Mouse (Mus musculus) gastrocnemius, postnatal 14 days (tissue): Measurements from ENCODE around the gene 2210010C04Rik. TPM values are rescaled to one million over a fixed set of nuclear protein-coding genes. Genes with fewer than 3 reads are reported as not detected.
"Not testable (repeated sequence)": the region's sequence is repeated elsewhere in the genome, so short reads cannot be mapped to it uniquely, and the experiment has no call there.

Experiments used
- DNase-seq: peaks from one replicate; pipeline ENCODE4 v3.0.0; 2021; ENCODE audit warnings: mixed read lengths
- intact Hi-C: fragments of 180-260 bp; cut with DNase I; formaldehyde crosslinking; loops from one replicate; pipeline ENCODE4 v1.15.1; 2025; ENCODE audit warnings: low total_unique reads
- total RNA-seq, 2 experiments: library from RNA; stranded (reverse); gene quantifications; 2 replicates each; pipeline ENCODE4 v1.2.3; 2021

2210010C04Rik gene
- total RNA-seq, 2 experiments from 2014 or later, result not detected

GRCm38 (mm10) chr6:41025873-41026650, 9.2 kb downstream of the 2210010C04Rik start:
- intact Hi-C loops, result no loop called here
- DNase-seq, result no peak

GRCm38 (mm10) chr6:41019140-41019539, 16.2 kb downstream of the 2210010C04Rik start:
- no peak for DNase-seq
- intact Hi-C loops, result no loop called here

GRCm38 (mm10) chr6:41018629-41019028, 16.7 kb downstream of the 2210010C04Rik start:
- intact Hi-C loops, result no loop called here
- no peak for DNase-seq

GRCm38 (mm10) chr6:41015065-41015464, 20.2 kb downstream of the 2210010C04Rik start:
- no peak for DNase-seq
- intact Hi-C loops, result no loop called here

GRCm38 (mm10) chr6:40999379-40999778, 35.9 kb downstream of the 2210010C04Rik start, which contains the start of gene Gm2663:
Gene Gm2663, minus strand, starts transcription at chr6:40999479.
- intact Hi-C loops, DNase-seq: not testable (repeated sequence)

Other genes starting within 250 kb of the 2210010C04Rik start
- gene Moxd2, start 148.0 kb downstream of the 2210010C04Rik start, total RNA-seq, result not detected
- gene Prss58, start 135.1 kb downstream of the 2210010C04Rik start, total RNA-seq, result not detected
- gene 1700074P13Rik, start 95.0 kb downstream of the 2210010C04Rik start, total RNA-seq, result not detected
- gene Gm4744, start 83.6 kb downstream of the 2210010C04Rik start, total RNA-seq, result not detected
- gene 1810009J06Rik, start 70.8 kb downstream of the 2210010C04Rik start, total RNA-seq, result not detected
- gene Gm2663, start 36.0 kb downstream of the 2210010C04Rik start, total RNA-seq, result not detected